Mouse (Mus musculus) ES-CJ7 (cell line): ENCODE measurements around the gene Vps9d1.
"Not testable (repeated sequence)": the region's sequence is repeated elsewhere in the genome, so short reads cannot be mapped to it uniquely, and the experiment has no call there.

Source experiments
- DNase-seq: peaks from one replicate; pipeline ENCODE4 v3.0.0; 2011; ENCODE audit warnings: low read depth, low spot score

The Vps9d1 gene

GRCm38 (mm10) chr8:123254099-123254885 is at the start of gene Vps9d1, which contains the start of gene Zfp276:
TSS of gene Vps9d1 (minus strand) at chr8:123254348.
TSS of gene Zfp276 (plus strand) at chr8:123254195.
- peak; percentile 82 for DNase-seq

- DNase-seq = no peak
Measured at GRCm38 (mm10) chr8:123298301-123298700, 44.2 kb upstream of the Vps9d1 start.

GRCm38 (mm10) chr8:123292785-123293184 is 38.6 kb upstream of the Vps9d1 start:
- no peak for DNase-seq

GRCm38 (mm10) chr8:123292281-123292680 is 38.1 kb upstream of the Vps9d1 start:
- no peak for DNase-seq

GRCm38 (mm10) chr8:123291716-123292115 is 37.6 kb upstream of the Vps9d1 start:
- no peak for DNase-seq

- DNase-seq = no peak
Measured at GRCm38 (mm10) chr8:123290679-123291078, 36.5 kb upstream of the Vps9d1 start.

- DNase-seq = peak; percentile 68
Measured at GRCm38 (mm10) chr8:123290166-123290565, 36.0 kb upstream of the Vps9d1 start.

GRCm38 (mm10) chr8:123287362-123287761 is 33.2 kb upstream of the Vps9d1 start:
- DNase-seq = no peak

- no peak for DNase-seq
Measured at GRCm38 (mm10) chr8:123284493-123284892, 30.3 kb upstream of the Vps9d1 start.

- no peak for DNase-seq
Measured at GRCm38 (mm10) chr8:123283991-123284390, 29.8 kb upstream of the Vps9d1 start.

GRCm38 (mm10) chr8:123282994-123283393 is 28.8 kb upstream of the Vps9d1 start:
- DNase-seq = not testable (repeated sequence)

- no peak for DNase-seq
Measured at GRCm38 (mm10) chr8:123280302-123281094, 26.4 kb upstream of the Vps9d1 start.

- DNase-seq = no peak
Measured at GRCm38 (mm10) chr8:123279828-123280227, 25.7 kb upstream of the Vps9d1 start.

- DNase-seq = no peak
Measured at GRCm38 (mm10) chr8:123278445-123278844, 24.3 kb upstream of the Vps9d1 start.

- no peak for DNase-seq
Measured at GRCm38 (mm10) chr8:123275096-123275495, 20.9 kb upstream of the Vps9d1 start.

- no peak for DNase-seq
Measured at GRCm38 (mm10) chr8:123274447-123274846, 20.3 kb upstream of the Vps9d1 start.

- peak; percentile 65 for DNase-seq
Measured at GRCm38 (mm10) chr8:123271901-123272300, 17.8 kb upstream of the Vps9d1 start.

GRCm38 (mm10) chr8:123271147-123271546 is 17.0 kb upstream of the Vps9d1 start:
- no peak for DNase-seq

- DNase-seq = peak; percentile 46
Measured at GRCm38 (mm10) chr8:123267926-123268656, 13.9 kb upstream of the Vps9d1 start.

- not testable (repeated sequence) for DNase-seq
Measured at GRCm38 (mm10) chr8:123257593-123257992, 3.4 kb upstream of the Vps9d1 start.

- DNase-seq = no peak
Measured at GRCm38 (mm10) chr8:123257114-123257513, 3.0 kb upstream of the Vps9d1 start.

- DNase-seq = no peak
Measured at GRCm38 (mm10) chr8:123255170-123255569, 1.0 kb upstream of the Vps9d1 start.
